Mouse (Mus musculus): ENCODE results near the gene Shc3. TPM values are rescaled to one million over a fixed set of nuclear protein-coding genes. Genes with fewer than 3 reads are reported as not detected.

Shc3 gene
- polyA plus RNA-seq (2014; fragmentation: Nextera tagmentation; extraction: Ambion mirVana), result 5.4 and 6.6 TPM in 2 replicates

GRCm38 (mm10) chr13:51568911-51569684 lies at the start of gene Shc3:
Gene Shc3 (minus strand): TSS chr13:51569419.
- Histone ChIP-seq H3K9me3 (ENCODE audit: control insufficient read depth, low read length) (no peaks in the 10 kb centered on the region), H3K4me2 (ENCODE audit: low read depth, low read length) (peak within 1 kb of the TSS; percentile 92), H3K9ac (replicated peaks; ENCODE audit: low read depth, low read length) (peak within 1 kb of the TSS; percentile 43; the same call in 1 of the 2 replicates), H3K4me1 (ENCODE audit: control insufficient read depth, insufficient read depth, low read length) (peaks cover 17% of the 10 kb centered on the region), H3K36me3 (ENCODE audit: control insufficient read depth, insufficient read depth, low read length) (no peaks in the 10 kb centered on the region), H3K27me3 (ENCODE audit: control insufficient read depth, insufficient read depth, low read length) (peaks cover 12% of the 10 kb centered on the region), H3K4me3 (ENCODE audit: low read depth, low read length) (peak within 1 kb of the TSS; percentile 55), H3K27ac (ENCODE audit: low read depth, low read length) (peak within 1 kb of the TSS; percentile 64)
- WGBS, result under 1% methylated on average over 36 of the region's 36 CpGs
- peak; percentile 94 for ATAC-seq (ENCODE audit: low read depth)

- H3K27ac ChIP-seq (ENCODE audit: low read depth, low read length), result no peak overlapping the region
- H3K36me3 ChIP-seq (ENCODE audit: control insufficient read depth, insufficient read depth, low read length), result no peaks in the 10 kb centered on the region
- no peaks in the 10 kb centered on the region for H3K27me3 ChIP-seq (ENCODE audit: control insufficient read depth, insufficient read depth, low read length)
- H3K4me2 ChIP-seq (ENCODE audit: low read depth, low read length), result no peak overlapping the region
- no peak overlapping the region for H3K9ac ChIP-seq (replicated peaks; ENCODE audit: low read depth, low read length)
- 11% methylated on average over 6 of the region's 9 CpGs for WGBS
- H3K4me1 ChIP-seq (ENCODE audit: control insufficient read depth, insufficient read depth, low read length), result no peaks in the 10 kb centered on the region
- no peak for ATAC-seq (ENCODE audit: low read depth)
- no peak overlapping the region for H3K4me3 ChIP-seq (ENCODE audit: low read depth, low read length)
- no peaks in the 10 kb centered on the region for H3K9me3 ChIP-seq (ENCODE audit: control insufficient read depth, low read length)
Measured at GRCm38 (mm10) chr13:51618602-51619001, 49.4 kb upstream of the Shc3 start.

GRCm38 (mm10) chr13:51617861-51618260 lies 48.6 kb upstream of the Shc3 start:
- Histone ChIP-seq H3K9ac (replicated peaks; ENCODE audit: low read depth, low read length) (no peak overlapping the region), H3K36me3 (ENCODE audit: control insufficient read depth, insufficient read depth, low read length) (no peaks in the 10 kb centered on the region), H3K27me3 (ENCODE audit: control insufficient read depth, insufficient read depth, low read length) (no peaks in the 10 kb centered on the region), H3K4me1 (ENCODE audit: control insufficient read depth, insufficient read depth, low read length) (no peaks in the 10 kb centered on the region), H3K4me3 (ENCODE audit: low read depth, low read length) (no peak overlapping the region), H3K27ac (ENCODE audit: low read depth, low read length) (no peak overlapping the region), H3K4me2 (ENCODE audit: low read depth, low read length) (no peak overlapping the region), H3K9me3 (ENCODE audit: control insufficient read depth, low read length) (no peaks in the 10 kb centered on the region)
- WGBS, result 20% methylated on average over 6 of the region's 6 CpGs
- peak; percentile 58; the same call in 1 of the 2 replicates for ATAC-seq (ENCODE audit: low read depth)

GRCm38 (mm10) chr13:51617306-51617705 lies 48.1 kb upstream of the Shc3 start:
- no peak overlapping the region for H3K4me2 ChIP-seq (ENCODE audit: low read depth, low read length)
- WGBS, result 73% methylated on average over 1 of the region's 1 CpGs
- H3K36me3 ChIP-seq (ENCODE audit: control insufficient read depth, insufficient read depth, low read length), result no peaks in the 10 kb centered on the region
- H3K9ac ChIP-seq (replicated peaks; ENCODE audit: low read depth, low read length), result no peak overlapping the region
- H3K4me3 ChIP-seq (ENCODE audit: low read depth, low read length), result no peak overlapping the region
- ATAC-seq (ENCODE audit: low read depth), result no peak
- no peaks in the 10 kb centered on the region for H3K9me3 ChIP-seq (ENCODE audit: control insufficient read depth, low read length)
- H3K4me1 ChIP-seq (ENCODE audit: control insufficient read depth, insufficient read depth, low read length), result no peaks in the 10 kb centered on the region
- H3K27ac ChIP-seq (ENCODE audit: low read depth, low read length), result no peak overlapping the region
- no peaks in the 10 kb centered on the region for H3K27me3 ChIP-seq (ENCODE audit: control insufficient read depth, insufficient read depth, low read length)

- H3K9me3 ChIP-seq (ENCODE audit: control insufficient read depth, low read length), result no peaks in the 10 kb centered on the region
- H3K9ac ChIP-seq (replicated peaks; ENCODE audit: low read depth, low read length), result no peak overlapping the region
- no peak overlapping the region for H3K4me2 ChIP-seq (ENCODE audit: low read depth, low read length)
- no peaks in the 10 kb centered on the region for H3K4me1 ChIP-seq (ENCODE audit: control insufficient read depth, insufficient read depth, low read length)
- H3K36me3 ChIP-seq (ENCODE audit: control insufficient read depth, insufficient read depth, low read length), result no peaks in the 10 kb centered on the region
- no peak overlapping the region for H3K27ac ChIP-seq (ENCODE audit: low read depth, low read length)
- no peaks in the 10 kb centered on the region for H3K27me3 ChIP-seq (ENCODE audit: control insufficient read depth, insufficient read depth, low read length)
- ATAC-seq (ENCODE audit: low read depth), result peak; percentile 76
- no peak overlapping the region for H3K4me3 ChIP-seq (ENCODE audit: low read depth, low read length)
- WGBS, result 9% methylated on average over 12 of the region's 12 CpGs
Measured at GRCm38 (mm10) chr13:51616417-51617044, 47.3 kb upstream of the Shc3 start.

- no peak for ATAC-seq (ENCODE audit: low read depth)
Measured at GRCm38 (mm10) chr13:51615815-51616214, 46.6 kb upstream of the Shc3 start.

GRCm38 (mm10) chr13:51611500-51611899 lies 42.3 kb upstream of the Shc3 start:
- Histone ChIP-seq H3K4me3 (ENCODE audit: low read depth, low read length) (no peak overlapping the region), H3K4me2 (ENCODE audit: low read depth, low read length) (no peak overlapping the region), H3K27ac (ENCODE audit: low read depth, low read length) (no peak overlapping the region), H3K9me3 (ENCODE audit: control insufficient read depth, low read length) (no peaks in the 10 kb centered on the region), H3K4me1 (ENCODE audit: control insufficient read depth, insufficient read depth, low read length) (no peaks in the 10 kb centered on the region), H3K9ac (replicated peaks; ENCODE audit: low read depth, low read length) (no peak overlapping the region), H3K27me3 (ENCODE audit: control insufficient read depth, insufficient read depth, low read length) (no peaks in the 10 kb centered on the region), H3K36me3 (ENCODE audit: control insufficient read depth, insufficient read depth, low read length) (no peaks in the 10 kb centered on the region)
- no peak for ATAC-seq (ENCODE audit: low read depth)
- WGBS, result 48% methylated on average over 5 of the region's 5 CpGs

More at GRCm38 (mm10) chr13:51615815-51616214, 46.6 kb upstream of the Shc3 start:
- H3K9ac ChIP-seq (replicated peaks; ENCODE audit: low read depth, low read length), result no peak overlapping the region
- WGBS, result 69% methylated on average over 10 of the region's 10 CpGs
- H3K4me1 ChIP-seq (ENCODE audit: control insufficient read depth, insufficient read depth, low read length), result no peaks in the 10 kb centered on the region
- H3K4me2 ChIP-seq (ENCODE audit: low read depth, low read length), result no peak overlapping the region
- no peaks in the 10 kb centered on the region for H3K9me3 ChIP-seq (ENCODE audit: control insufficient read depth, low read length)
- H3K27ac ChIP-seq (ENCODE audit: low read depth, low read length), result no peak overlapping the region
- H3K4me3 ChIP-seq (ENCODE audit: low read depth, low read length), result no peak overlapping the region
- H3K27me3 ChIP-seq (ENCODE audit: control insufficient read depth, insufficient read depth, low read length), result no peaks in the 10 kb centered on the region
- H3K36me3 ChIP-seq (ENCODE audit: control insufficient read depth, insufficient read depth, low read length), result no peaks in the 10 kb centered on the region

GRCm38 (mm10) chr13:51611060-51611459 lies 41.8 kb upstream of the Shc3 start:
- Histone ChIP-seq H3K4me3 (ENCODE audit: low read depth, low read length) (no peak overlapping the region), H3K27me3 (ENCODE audit: control insufficient read depth, insufficient read depth, low read length) (no peaks in the 10 kb centered on the region), H3K27ac (ENCODE audit: low read depth, low read length) (no peak overlapping the region), H3K36me3 (ENCODE audit: control insufficient read depth, insufficient read depth, low read length) (no peaks in the 10 kb centered on the region), H3K4me2 (ENCODE audit: low read depth, low read length) (no peak overlapping the region), H3K9me3 (ENCODE audit: control insufficient read depth, low read length) (no peaks in the 10 kb centered on the region), H3K9ac (replicated peaks; ENCODE audit: low read depth, low read length) (no peak overlapping the region), H3K4me1 (ENCODE audit: control insufficient read depth, insufficient read depth, low read length) (no peaks in the 10 kb centered on the region)
- ATAC-seq (ENCODE audit: low read depth), result no peak
- WGBS, result 38% methylated on average over 9 of the region's 9 CpGs

GRCm38 (mm10) chr13:51609231-51609630 lies 40.0 kb upstream of the Shc3 start:
- Histone ChIP-seq H3K4me2 (ENCODE audit: low read depth, low read length) (no peak overlapping the region), H3K9ac (replicated peaks; ENCODE audit: low read depth, low read length) (no peak overlapping the region), H3K4me3 (ENCODE audit: low read depth, low read length) (no peak overlapping the region), H3K27ac (ENCODE audit: low read depth, low read length) (no peak overlapping the region), H3K9me3 (ENCODE audit: control insufficient read depth, low read length) (no peaks in the 10 kb centered on the region), H3K36me3 (ENCODE audit: control insufficient read depth, insufficient read depth, low read length) (no peaks in the 10 kb centered on the region), H3K4me1 (ENCODE audit: control insufficient read depth, insufficient read depth, low read length) (no peaks in the 10 kb centered on the region), H3K27me3 (ENCODE audit: control insufficient read depth, insufficient read depth, low read length) (no peaks in the 10 kb centered on the region)
- no peak for ATAC-seq (ENCODE audit: low read depth)
- 92% methylated on average over 7 of the region's 7 CpGs for WGBS

Measured in neural tube, embryonic 14.5 days (tissue).